Mouse (Mus musculus) bone marrow macrophage, adult 2 months (primary cell): ENCODE data around the gene Tmem104. TPM values are rescaled to one million over a fixed set of nuclear protein-coding genes. Genes with fewer than 3 reads are reported as not detected.

ENCODE experiments used
- H3K27ac ChIP-seq: 2 replicates; pipeline ENCODE4 v1.5.1; 2012; ENCODE audit warnings: low read depth, low read length; ENCODE audit not compliant: insufficient read depth
- H3K4me1 ChIP-seq: 2 replicates; pipeline ENCODE4 v1.6.1; 2012; ENCODE audit warnings: low read length; ENCODE audit not compliant: control insufficient read depth, insufficient read depth
- H3K4me3 ChIP-seq: 2 replicates; pipeline ENCODE4 v1.5.1; 2012; ENCODE audit warnings: mild to moderate bottlenecking, low read length, moderate library complexity; ENCODE audit not compliant: insufficient read depth
- CTCF ChIP-seq: IDR thresholded peaks from 2 replicates; pipeline ENCODE4 v1.5.1; 2012; ENCODE audit warnings: low read depth, mild to moderate bottlenecking, low read length, moderate library complexity
- POLR2A ChIP-seq: IDR thresholded peaks from 2 replicates; pipeline ENCODE4 v1.6.1; 2012; ENCODE audit warnings: mild to moderate bottlenecking, low read depth, low read length, borderline replicate concordance
- polyA plus RNA-seq: library from polyadenylated mRNA; stranded (reverse); fragments of >200 nt; gene quantifications from 2 replicates; pipeline ENCODE4 v1.2.4, GENCODE M21; 2012; ENCODE audit not compliant: missing spikeins, insufficient read depth, insufficient read length

The Tmem104 gene
- polyA plus RNA-seq, 1 experiment = 42.7 TPM

- peaks cover 41% of the 10 kb centered on the region for H3K4me1 ChIP-seq
- H3K4me3 ChIP-seq = no peak overlapping the region
- no peak overlapping the region for H3K27ac ChIP-seq
- TF ChIP-seq CTCF (no peak), POLR2A (no peak)
These were observed 8.6 kb downstream of the Tmem104 start for GRCm38 (mm10) chr11:115195933-115196332.

GRCm38 (mm10) chr11:115197558-115197957 lies 10.3 kb downstream of the Tmem104 start:
- H3K27ac ChIP-seq = no peak overlapping the region
- peaks cover 30% of the 10 kb centered on the region for H3K4me1 ChIP-seq
- H3K4me3 ChIP-seq = no peak overlapping the region
- TF ChIP-seq POLR2A (no peak), CTCF (no peak)

- TF ChIP-seq CTCF (no peak), POLR2A (no peak)
- Histone ChIP-seq H3K4me1 (peaks cover 28% of the 10 kb centered on the region), H3K4me3 (peak overlapping the region; percentile 53), H3K27ac (peak overlapping the region; percentile 80)
These were observed 11.7 kb downstream of the Tmem104 start for GRCm38 (mm10) chr11:115198932-115199384.

- no peak for TF ChIP-seq POLR2A
- no peak for TF ChIP-seq CTCF
- peaks cover 22% of the 10 kb centered on the region for H3K4me1 ChIP-seq
- H3K4me3 ChIP-seq = no peak overlapping the region
- H3K27ac ChIP-seq = no peak overlapping the region
These were observed 13.2 kb downstream of the Tmem104 start for GRCm38 (mm10) chr11:115200520-115200919.

- TF ChIP-seq CTCF (peak; percentile 54; the same call in 1 of the 2 replicates), POLR2A (no peak)
- H3K4me3 ChIP-seq = no peak overlapping the region
- no peak overlapping the region for H3K27ac ChIP-seq
- peaks cover 22% of the 10 kb centered on the region for H3K4me1 ChIP-seq
These were observed 15.0 kb downstream of the Tmem104 start for GRCm38 (mm10) chr11:115202316-115202715.

GRCm38 (mm10) chr11:115202756-115203155 lies 15.5 kb downstream of the Tmem104 start:
- TF ChIP-seq CTCF = no peak
- TF ChIP-seq POLR2A = no peak
- Histone ChIP-seq H3K27ac (no peak overlapping the region), H3K4me3 (no peak overlapping the region), H3K4me1 (peaks cover 21% of the 10 kb centered on the region)

GRCm38 (mm10) chr11:115208126-115208525 lies 20.8 kb downstream of the Tmem104 start:
- TF ChIP-seq POLR2A = no peak
- TF ChIP-seq CTCF = no peak
- Histone ChIP-seq H3K4me3 (no peak overlapping the region), H3K27ac (no peak overlapping the region), H3K4me1 (peaks cover 13% of the 10 kb centered on the region)

- peaks cover 13% of the 10 kb centered on the region for H3K4me1 ChIP-seq
- H3K4me3 ChIP-seq = no peak overlapping the region
- H3K27ac ChIP-seq = peak overlapping the region; percentile 63
- TF ChIP-seq POLR2A = no peak
- no peak for TF ChIP-seq CTCF
These were observed 21.8 kb downstream of the Tmem104 start for GRCm38 (mm10) chr11:115208776-115209732.

GRCm38 (mm10) chr11:115209958-115210357 lies 22.7 kb downstream of the Tmem104 start:
- Histone ChIP-seq H3K4me1 (peaks cover 13% of the 10 kb centered on the region), H3K27ac (peak overlapping the region; percentile 63), H3K4me3 (no peak overlapping the region)
- TF ChIP-seq CTCF (no peak), POLR2A (no peak)

GRCm38 (mm10) chr11:115212116-115212515 lies 24.8 kb downstream of the Tmem104 start:
- Histone ChIP-seq H3K4me3 (no peak overlapping the region), H3K27ac (no peak overlapping the region), H3K4me1 (peaks cover 13% of the 10 kb centered on the region)
- TF ChIP-seq CTCF = no peak
- TF ChIP-seq POLR2A = no peak
